Mouse (Mus musculus) B cell, adult 2 months (primary cell): ENCODE results near the gene Echdc1.
"Not testable (repeated sequence)": the region's sequence is repeated elsewhere in the genome, so short reads cannot be mapped to it uniquely, and the experiment has no call there.

ENCODE experiments used
- DNase-seq, 2 experiments: peaks; one replicate each; pipeline ENCODE4 v3.0.0; 2022

Gene Echdc1

DNA sequence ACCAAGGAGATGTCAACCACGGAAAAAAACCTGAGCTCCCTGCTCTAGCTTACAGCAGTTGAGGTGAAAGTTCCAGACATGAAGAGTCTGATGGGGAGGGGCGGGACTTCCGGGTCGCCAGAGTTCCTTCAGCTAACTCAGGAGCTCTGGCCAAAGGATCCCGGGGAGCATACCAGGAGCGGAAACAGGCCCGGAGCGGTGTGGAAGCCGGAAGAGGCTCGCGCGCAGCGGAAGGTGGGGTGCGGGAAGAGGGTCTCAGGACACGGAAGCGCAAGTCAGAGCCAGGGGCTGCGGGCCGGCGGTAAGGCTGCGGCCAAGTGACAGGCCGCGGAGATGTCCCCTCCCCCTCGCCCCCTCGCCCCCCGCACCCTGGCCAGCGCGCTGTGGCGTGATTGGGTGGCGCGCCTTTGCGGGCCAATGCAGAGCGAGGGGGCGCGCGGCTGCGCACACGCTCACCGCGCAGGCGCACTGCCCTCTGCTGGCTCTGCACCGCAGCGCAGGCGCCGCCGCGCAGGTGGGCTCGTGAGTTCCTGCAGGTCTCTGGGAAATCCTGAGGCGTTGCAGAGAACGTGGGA lies at the start of gene Echdc1:
Gene Echdc1, plus strand, starts transcription at position 103 of the 575 bp plus-strand sequence.
- peak; percentile 84 to 88 for DNase-seq

- no peak for DNase-seq
Observed at GRCm38 (mm10) chr10:29281736-29282135, 31.2 kb upstream of the Echdc1 start.

DNA sequence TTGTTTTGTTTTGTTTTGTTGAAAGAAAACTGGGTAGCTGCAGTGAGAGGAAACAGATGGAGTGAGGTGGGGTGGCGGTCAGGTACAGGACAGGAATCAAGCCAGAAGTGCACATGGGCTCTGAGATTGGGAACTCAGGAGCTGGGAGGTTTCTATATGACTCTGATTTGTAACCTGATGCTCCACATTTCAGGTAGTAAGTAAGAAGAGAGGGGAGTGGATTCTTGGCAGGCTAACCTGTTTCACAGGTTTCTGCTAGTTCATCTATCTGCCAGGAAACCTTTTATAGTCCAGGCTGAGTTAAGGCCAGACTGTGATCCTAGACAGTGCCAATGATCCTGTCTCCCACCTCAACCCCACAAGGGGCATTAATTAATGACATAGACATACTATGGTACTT lies 27.2 kb upstream of the Echdc1 start:
- DNase-seq, result no peak

DNA sequence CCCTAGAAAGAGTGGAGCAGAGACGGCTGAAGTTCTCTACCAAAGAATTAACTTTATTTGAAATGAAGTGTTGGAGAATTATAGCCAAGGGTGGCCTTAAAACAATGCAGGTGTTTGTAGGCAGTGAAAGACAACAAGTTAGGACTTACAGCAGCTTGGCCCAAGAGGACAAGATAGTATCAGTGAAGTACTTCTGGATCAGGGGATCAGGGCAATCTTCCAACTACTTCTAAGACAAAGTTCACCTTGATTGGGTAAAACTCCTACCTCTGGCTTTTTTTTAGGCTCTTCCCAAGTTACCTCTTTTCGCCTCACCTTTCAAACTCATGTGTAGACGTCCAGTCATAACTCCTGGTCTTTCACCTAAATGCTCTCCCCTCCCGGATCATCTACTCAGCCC lies 10.7 kb upstream of the Echdc1 start:
- DNase-seq, result no peak

GRCm38 (mm10) chr10:29311480-29312219 lies 1.3 kb upstream of the Echdc1 start:
- DNase-seq, result no peak

DNA sequence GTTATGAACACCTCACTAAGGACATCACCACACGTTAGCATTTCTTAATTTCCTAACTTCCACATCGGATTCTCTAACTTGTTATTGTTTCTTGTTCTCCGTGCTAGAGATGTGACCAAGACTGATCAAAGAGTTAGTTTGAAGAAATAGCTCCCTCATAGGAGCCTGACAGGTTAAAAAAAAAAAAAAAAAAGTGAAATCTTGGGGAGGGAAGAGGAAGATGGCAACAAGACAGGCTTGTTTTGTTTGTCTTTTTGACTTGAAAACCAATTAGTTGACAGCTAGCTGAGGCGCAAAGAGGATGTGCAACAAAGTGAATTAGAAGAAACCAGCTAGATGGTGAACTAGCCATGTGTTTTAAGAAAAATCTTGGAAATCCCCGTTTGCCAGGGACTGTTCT lies 939 bp downstream of the Echdc1 start:
- peak; percentile 4 to 5 for DNase-seq

DNA sequence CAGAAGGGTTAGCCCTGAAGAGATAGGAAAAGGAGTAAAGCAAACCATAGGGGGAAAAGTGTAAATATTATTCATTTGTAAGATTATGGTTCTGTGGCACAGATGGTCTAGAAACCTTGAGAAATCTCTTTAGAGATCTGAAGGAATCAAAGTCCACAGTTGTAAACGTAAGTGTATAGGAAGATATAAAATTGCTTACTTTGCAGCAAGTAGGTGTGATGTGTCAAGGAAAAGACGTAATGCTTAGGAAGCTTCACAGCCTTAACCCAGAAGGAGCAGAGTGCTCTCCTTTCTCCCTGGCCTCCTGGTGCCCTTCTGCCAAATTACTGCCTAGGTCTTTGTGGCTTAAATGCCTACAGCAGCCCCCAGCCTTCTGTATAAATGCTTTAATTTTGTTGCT lies 11.9 kb downstream of the Echdc1 start:
- DNase-seq, result no peak

DNA sequence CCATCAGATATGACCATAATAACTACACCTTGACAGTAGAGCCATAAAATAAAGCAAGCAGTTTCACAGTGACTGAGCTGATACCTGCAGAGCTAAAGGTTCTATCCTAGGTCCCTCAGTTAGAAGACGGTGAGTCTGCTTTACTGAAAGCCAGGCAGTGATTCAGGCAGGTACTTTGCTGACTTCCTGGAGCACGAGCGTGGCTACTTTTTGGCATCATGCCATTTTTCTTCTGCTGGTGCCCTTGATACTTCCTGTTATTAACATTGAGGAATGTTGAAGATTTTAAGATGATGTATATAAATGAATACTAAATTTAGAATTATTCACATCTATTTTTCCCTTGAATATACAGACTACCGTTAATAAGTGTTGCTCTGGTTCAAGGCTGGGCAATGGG lies 20.9 kb downstream of the Echdc1 start:
- DNase-seq, result no peak

DNA sequence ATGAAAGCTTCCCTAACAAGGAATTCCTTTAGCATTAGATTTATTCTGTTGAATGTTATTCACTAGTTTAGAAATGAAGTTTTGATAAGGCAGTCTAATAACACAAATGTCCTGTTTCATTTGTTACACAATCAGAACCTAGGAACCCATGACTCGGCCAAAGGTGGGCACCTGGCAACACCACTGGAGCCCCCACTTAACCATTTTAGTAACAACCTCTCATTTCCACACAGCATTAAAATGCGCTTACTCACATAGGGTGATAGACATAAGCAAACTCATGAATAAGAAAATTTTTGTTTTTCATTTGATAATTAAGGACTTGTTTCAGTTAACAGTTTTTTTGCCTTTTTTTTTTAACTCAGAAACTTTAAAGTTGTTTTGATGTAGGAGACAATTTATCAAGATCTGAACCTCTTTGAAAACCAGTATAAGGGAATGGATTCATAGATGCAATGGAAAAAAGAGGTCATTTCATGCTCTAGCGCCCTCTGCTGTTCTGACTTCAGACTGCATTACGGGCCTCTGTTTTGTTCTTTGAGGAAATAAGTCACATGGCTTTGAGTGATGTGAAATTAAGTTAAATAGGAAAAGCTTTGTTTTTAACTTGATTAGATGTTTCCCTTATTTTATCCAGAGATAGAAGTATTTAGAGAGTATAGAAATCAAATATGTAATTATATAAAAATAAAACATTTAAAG lies 25.5 kb downstream of the Echdc1 start:
- DNase-seq, result peak; percentile 68 to 70

DNA sequence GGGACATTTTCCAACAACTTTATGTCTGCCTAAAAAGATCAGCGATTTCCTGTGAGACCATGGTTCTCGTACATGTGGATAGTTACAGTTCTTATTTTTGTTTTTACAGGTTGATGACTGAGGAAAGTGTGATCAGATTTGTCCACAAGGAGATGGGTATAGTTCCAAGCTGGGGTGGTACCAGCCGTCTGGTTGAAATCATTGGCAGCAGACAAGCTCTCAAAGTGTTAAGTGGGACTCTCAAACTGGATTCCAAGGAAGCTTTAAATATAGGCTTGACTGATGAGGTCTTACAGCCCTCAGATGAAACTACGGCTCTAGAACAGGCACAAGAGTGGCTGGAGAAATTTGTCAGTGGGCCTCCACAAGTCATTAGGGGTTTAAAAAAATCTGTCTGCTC lies 31.3 kb downstream of the Echdc1 start:
- no peak for DNase-seq

DNA sequence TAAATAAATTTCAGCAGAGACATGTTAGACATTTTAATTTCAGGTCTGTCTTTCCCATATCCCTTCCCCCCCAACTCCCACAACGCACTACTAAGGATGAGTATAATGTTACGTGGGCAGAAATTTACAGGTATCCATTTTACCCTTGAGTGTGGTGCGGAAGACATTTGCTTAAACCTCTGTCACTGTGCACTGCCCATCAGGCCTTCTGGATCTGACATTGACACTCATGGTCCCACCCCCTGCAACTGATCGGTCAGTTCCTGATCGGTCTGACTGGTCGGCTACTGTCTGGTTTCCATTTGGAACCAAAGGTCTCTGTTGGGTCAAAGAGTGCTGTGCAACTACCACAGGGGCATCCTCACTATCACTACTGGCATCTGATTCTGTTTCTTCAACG lies 33.7 kb downstream of the Echdc1 start:
- no peak for DNase-seq

DNA sequence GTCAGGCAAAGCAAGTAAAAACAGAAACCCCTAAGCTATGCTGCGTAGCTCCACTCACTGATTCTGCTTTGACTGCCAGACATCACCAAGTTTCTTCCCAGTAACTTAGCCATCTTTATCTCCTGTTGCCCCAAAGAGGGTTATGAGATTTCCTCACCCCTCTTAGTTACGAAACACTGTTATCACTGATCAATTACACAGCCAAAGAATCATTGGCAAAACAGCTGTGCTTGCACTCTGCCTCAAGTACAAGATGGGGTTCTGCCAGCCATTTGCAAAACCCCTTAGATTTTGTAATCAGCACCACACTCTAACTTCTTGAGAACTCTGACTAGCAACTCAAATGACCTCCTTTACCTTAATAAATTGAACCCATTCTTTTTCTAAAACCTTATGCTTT lies 38.5 kb downstream of the Echdc1 start:
- DNase-seq, result no peak

DNA sequence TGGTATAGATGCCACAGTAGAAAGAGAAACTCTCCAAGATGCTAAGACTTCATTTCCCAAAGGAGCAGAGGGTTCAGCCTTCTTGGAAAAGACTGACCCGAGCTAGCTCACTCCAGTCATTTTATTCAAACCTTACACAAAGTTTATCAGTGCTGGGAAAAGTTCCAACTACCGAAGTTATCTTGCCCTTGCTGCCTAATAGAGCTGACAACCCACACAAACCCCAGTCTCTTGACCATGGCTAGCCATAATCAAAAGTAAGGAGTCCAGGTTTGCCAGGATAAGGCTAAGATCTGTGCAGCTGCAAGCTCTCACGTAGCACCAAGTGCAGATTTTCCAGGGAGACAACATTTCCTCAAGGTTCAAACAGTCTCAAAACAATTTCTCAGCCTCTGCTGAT lies 39.6 kb downstream of the Echdc1 start:
- DNase-seq, result no peak

DNA sequence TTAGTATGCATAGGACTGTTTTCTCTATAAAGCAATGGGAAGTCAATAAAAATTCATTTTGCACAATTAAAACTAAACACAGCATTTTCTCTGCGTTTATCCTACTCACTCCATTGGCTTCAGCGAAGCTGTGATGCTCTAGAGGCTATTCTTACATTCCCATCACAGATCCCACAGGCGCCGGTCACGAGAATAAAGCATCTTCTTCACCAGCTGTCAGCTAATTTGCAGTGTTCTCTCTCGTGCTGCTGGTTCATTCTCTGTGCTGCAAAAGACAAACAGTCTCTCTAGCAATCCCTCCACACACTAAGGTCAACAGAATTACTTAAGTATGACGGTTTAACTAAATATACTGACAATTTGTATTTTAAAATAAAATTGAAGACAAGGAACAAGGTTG lies 41.2 kb downstream of the Echdc1 start:
- DNase-seq, result no peak

GRCm38 (mm10) chr10:29361095-29361463 lies 48.1 kb downstream of the Echdc1 start:
- no peak for DNase-seq

GRCm38 (mm10) chr10:29361464-29362196 lies 48.7 kb downstream of the Echdc1 start:
- DNase-seq, result peak; percentile 91 to 95

- no peak for DNase-seq
Observed at GRCm38 (mm10) chr10:29362197-29362900, 49.4 kb downstream of the Echdc1 start, which contains the start of gene Rnf146. Gene Rnf146 (minus strand): TSS chr10:29362442.

DNA sequence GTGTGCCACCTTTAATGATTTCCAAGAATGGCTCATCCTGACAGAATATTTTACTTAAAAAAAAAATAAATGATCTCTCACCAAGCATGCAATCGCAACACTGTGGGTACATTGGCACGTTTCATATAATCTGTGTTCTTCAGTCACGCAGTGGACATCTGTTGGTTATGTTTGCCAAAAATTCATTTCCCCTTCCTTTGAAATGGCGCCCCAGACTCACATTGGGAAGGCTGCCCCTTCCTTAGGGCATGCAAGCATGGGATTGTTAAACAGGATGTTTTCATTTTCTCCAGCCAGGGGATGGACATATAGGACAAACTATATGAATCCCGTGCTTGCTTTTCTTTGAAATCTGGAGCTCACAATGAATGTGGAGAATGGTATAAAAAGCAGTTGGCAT lies 61.1 kb downstream of the Echdc1 start:
- DNase-seq, result no peak

GRCm38 (mm10) chr10:29381558-29381957 lies 68.6 kb downstream of the Echdc1 start:
- no peak for DNase-seq

DNA sequence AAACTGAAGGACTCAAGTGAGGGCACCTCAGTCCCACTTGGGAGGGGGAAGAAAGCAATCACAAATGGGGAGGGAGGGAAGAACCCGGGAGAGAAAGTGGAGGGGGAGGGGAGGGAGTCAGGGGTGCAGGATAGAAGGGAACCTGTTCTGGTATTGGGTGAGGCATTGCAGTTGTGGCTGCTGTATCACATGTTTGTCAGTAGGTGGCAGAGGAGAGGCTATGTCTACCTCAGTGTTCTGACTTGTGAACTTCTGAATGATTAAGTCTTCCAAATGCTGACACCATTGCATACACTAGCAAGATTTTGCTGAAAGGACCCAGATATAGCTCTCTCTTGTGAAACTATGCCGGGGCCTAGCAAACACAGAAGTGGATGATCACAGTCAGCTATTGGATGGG lies 81.9 kb downstream of the Echdc1 start:
- DNase-seq, result not testable (repeated sequence)
